ENCODE assay signal across 18 mouse cellular contexts in the genomic region with DNA sequence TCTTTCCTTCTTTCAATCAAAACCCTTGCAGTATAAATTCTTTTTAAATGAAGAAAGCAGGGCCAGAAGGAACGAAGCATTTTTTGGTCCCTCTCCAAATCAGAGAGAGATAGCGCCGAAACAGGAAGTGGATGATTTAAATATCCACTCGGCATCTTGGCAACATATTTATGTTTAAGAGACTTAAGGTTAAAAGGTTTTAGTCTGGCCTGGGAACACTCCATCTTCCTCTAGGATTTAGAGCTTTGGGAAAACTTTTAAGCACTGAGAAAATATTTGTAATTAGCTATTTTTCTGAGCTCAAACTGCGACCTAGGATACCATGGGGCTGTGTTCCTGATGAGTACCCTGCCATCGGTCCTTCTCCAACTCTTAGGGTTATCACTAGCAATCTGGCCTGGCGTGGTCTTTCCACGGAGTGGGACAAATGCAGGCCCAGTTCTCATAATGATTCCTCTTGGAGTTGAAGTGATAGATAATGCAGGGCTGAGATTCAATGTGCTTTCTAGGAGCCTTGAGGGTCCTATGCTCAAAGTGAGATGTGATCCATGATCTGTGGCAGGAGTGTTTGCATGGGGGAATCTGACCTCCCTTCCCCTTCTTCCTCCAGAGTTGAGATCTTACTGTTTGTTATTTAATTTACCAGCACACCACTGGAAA. TPM values are rescaled to one million over a fixed set of nuclear protein-coding genes. Genes with fewer than 3 reads are reported as not detected.
DNase-seq lines count a peak whose midpoint lies in the region; ATAC-seq and TF ChIP-seq lines count a peak whose summit lies in the region.
"Had no signal": no experiment of that assay in that cellular context is flagged by ENCODE, and none has a peak within 500 bp of the region (broad histone marks: within the 10 kb centered on the region; RNA-seq: fewer than 3 reads in every experiment).

No protein-coding gene starts in this region.

- H3K4me1 ChIP-seq in heart, embryonic 11.5 days (ENCODE audit: control insufficient read depth, insufficient read depth, low read length), result peaks cover 4% of the 10 kb centered on the region; the same call in 1 of the 2 replicates
- no peaks in the 10 kb centered on the region for H3K4me1 ChIP-seq in liver, embryonic 11.5 days (replicated peaks; ENCODE audit: control insufficient read depth, insufficient read depth, low read length)
- H3K4me1 ChIP-seq in liver, embryonic 12.5 days, result no peaks in the 10 kb centered on the region
- peaks cover 16% of the 10 kb centered on the region for H3K4me1 ChIP-seq in heart, postnatal 0 days (ENCODE audit: control insufficient read depth, insufficient read depth)
- H3K4me1 ChIP-seq in forebrain, embryonic 14.5 days (ENCODE audit: control insufficient read depth, insufficient read depth, low read length), result no peaks in the 10 kb centered on the region
- H3K4me1 ChIP-seq: liver, embryonic 13.5 days; neural tube, embryonic 13.5 days had no signal

- H3K9ac ChIP-seq in heart, embryonic 11.5 days (ENCODE audit: low read depth, low read length), result no peak overlapping the region
- H3K9ac ChIP-seq in liver, embryonic 11.5 days (ENCODE audit: low read depth, low read length), result no peak overlapping the region
- H3K9ac ChIP-seq in liver, embryonic 12.5 days, result no peak overlapping the region
- H3K9ac ChIP-seq in heart, postnatal 0 days (replicated peaks; ENCODE audit: low read depth, low read length), result no peak overlapping the region
- no peak overlapping the region for H3K9ac ChIP-seq in forebrain, embryonic 14.5 days (ENCODE audit: low read length)
- H3K9ac ChIP-seq: liver, embryonic 13.5 days; neural tube, embryonic 13.5 days had no signal

- H3K36me3 ChIP-seq in heart, embryonic 11.5 days (ENCODE audit: control insufficient read depth, insufficient read depth, low read length), result no peaks in the 10 kb centered on the region
- no peaks in the 10 kb centered on the region for H3K36me3 ChIP-seq in liver, embryonic 11.5 days (ENCODE audit: control insufficient read depth, insufficient read depth, low read length)
- no peaks in the 10 kb centered on the region for H3K36me3 ChIP-seq in liver, embryonic 12.5 days
- H3K36me3 ChIP-seq in heart, postnatal 0 days (replicated peaks; ENCODE audit: control insufficient read depth, insufficient read depth, low read length), result no peaks in the 10 kb centered on the region
- H3K36me3 ChIP-seq in forebrain, embryonic 14.5 days (ENCODE audit: control insufficient read depth, insufficient read depth, low read length), result no peaks in the 10 kb centered on the region
- H3K36me3 ChIP-seq: liver, embryonic 13.5 days; neural tube, embryonic 13.5 days had no signal

- no peak for TF ChIP-seq EP300 in heart, postnatal 0 days (IDR thresholded peaks at IDR 0.05; ENCODE audit: low read depth)

- peak overlapping the region; percentile 22; the same call in 1 of the 2 replicates for H3K27ac ChIP-seq in heart, embryonic 11.5 days (ENCODE audit: low read depth, low read length)
- no peak overlapping the region for H3K27ac ChIP-seq in liver, embryonic 11.5 days (ENCODE audit: low read depth, low read length)
- H3K27ac ChIP-seq in liver, embryonic 12.5 days, result no peak overlapping the region
- 0 out of 2 replicates have a peak overlapping the region, but pooled peaks have one; percentile 4 for H3K27ac ChIP-seq in heart, postnatal 0 days (ENCODE audit: low read depth)
- no peak overlapping the region for H3K27ac ChIP-seq in forebrain, embryonic 14.5 days (ENCODE audit: low read depth, low read length)
- H3K27ac ChIP-seq: layer of hippocampus, adult 2 months; left cerebral cortex, adult 2 months; liver, embryonic 13.5 days; neural tube, embryonic 13.5 days had no signal

- 57% methylated on average over 8 of the region's 8 CpGs for WGBS in heart, embryonic 11.5 days (ENCODE audit: insufficient replicate concordance)
- WGBS in liver, embryonic 11.5 days, result 61% methylated on average over 8 of the region's 8 CpGs
- 52% methylated on average over 8 of the region's 8 CpGs for WGBS in liver, embryonic 12.5 days (ENCODE audit: insufficient replicate concordance)
- whole genome bisulfite sequencing in heart, postnatal 0 days, result 29% methylated on average over 8 of the region's 8 CpGs
- WGBS in forebrain, embryonic 14.5 days, result 82% methylated on average over 8 of the region's 8 CpGs

- no peak for DNase-seq in heart, adult 9 months (ENCODE audit: low spot score in 2 of 2)
- DNase-seq in liver, embryonic 11.5 days (ENCODE audit: low spot score), result peak; percentile 21
- no peak for DNase-seq in heart, postnatal 0 days (ENCODE audit: low spot score)
- DNase-seq in kidney, postnatal 25 days, result peak; percentile 21 to 42
- no peak for DNase-seq in forebrain, embryonic 14.5 days (ENCODE audit: low spot score)
- DNase-seq: adrenal gland, postnatal 10 days; cerebellum, adult 9-11 months; embryo, embryonic 11 days; gastrocnemius, postnatal 36 days; liver, embryonic 13.5 days had no signal

- no peaks in the 10 kb centered on the region for H3K9me3 ChIP-seq in heart, embryonic 11.5 days (replicated peaks; ENCODE audit: control insufficient read depth, low read length)
- no peaks in the 10 kb centered on the region for H3K9me3 ChIP-seq in liver, embryonic 11.5 days (ENCODE audit: control insufficient read depth, low read length)
- no peaks in the 10 kb centered on the region for H3K9me3 ChIP-seq in liver, embryonic 12.5 days (replicated peaks)
- H3K9me3 ChIP-seq in heart, postnatal 0 days (replicated peaks; ENCODE audit: control insufficient read depth, low read length), result no peaks in the 10 kb centered on the region
- H3K9me3 ChIP-seq in forebrain, embryonic 14.5 days (replicated peaks; ENCODE audit: control insufficient read depth, low read length), result no peaks in the 10 kb centered on the region
- H3K9me3 ChIP-seq: liver, embryonic 13.5 days; megakaryocyte, embryonic 14.5 days; neural tube, embryonic 13.5 days had no signal

- no peak for ATAC-seq in heart, embryonic 11.5 days (replicated peaks; ENCODE audit: insufficient number of reproducible peaks, low FRiP score, low TSS enrichment)
- ATAC-seq in liver, embryonic 11.5 days (replicated peaks; ENCODE audit: low FRiP score), result no peak
- no peak for ATAC-seq in liver, embryonic 12.5 days
- no peak for ATAC-seq in heart, postnatal 0 days (ENCODE audit: insufficient read depth, low read depth)
- no peak for ATAC-seq in forebrain, embryonic 14.5 days
- ATAC-seq: hindbrain, embryonic 16.5 days had no signal

- H3K4me2 ChIP-seq in heart, embryonic 11.5 days, result no peak overlapping the region
- H3K4me2 ChIP-seq in liver, embryonic 11.5 days, result no peak overlapping the region
- H3K4me2 ChIP-seq in liver, embryonic 12.5 days, result no peak overlapping the region
- H3K4me2 ChIP-seq in heart, postnatal 0 days (ENCODE audit: low read depth, low read length), result no peak overlapping the region
- no peak overlapping the region for H3K4me2 ChIP-seq in forebrain, embryonic 14.5 days (ENCODE audit: low read length)
- H3K4me2 ChIP-seq: liver, embryonic 13.5 days; neural tube, embryonic 13.5 days had no signal

- no peaks in the 10 kb centered on the region for H3K27me3 ChIP-seq in heart, embryonic 11.5 days (ENCODE audit: control insufficient read depth, insufficient read depth, low read length)
- no peaks in the 10 kb centered on the region for H3K27me3 ChIP-seq in liver, embryonic 11.5 days (replicated peaks; ENCODE audit: control insufficient read depth, insufficient read depth, low read length)
- H3K27me3 ChIP-seq in liver, embryonic 12.5 days (replicated peaks), result no peaks in the 10 kb centered on the region
- H3K27me3 ChIP-seq in heart, postnatal 0 days (ENCODE audit: control insufficient read depth, insufficient read depth, low read length), result no peaks in the 10 kb centered on the region
- no peaks in the 10 kb centered on the region for H3K27me3 ChIP-seq in forebrain, embryonic 14.5 days (replicated peaks; ENCODE audit: control insufficient read depth, insufficient read depth, low read length)
- H3K27me3 ChIP-seq: liver, embryonic 13.5 days; neural tube, embryonic 13.5 days had no signal

- H3K4me3 ChIP-seq in heart, embryonic 11.5 days (ENCODE audit: low read depth, low read length), result no peak overlapping the region
- no peak overlapping the region for H3K4me3 ChIP-seq in liver, embryonic 11.5 days (ENCODE audit: low read depth, low read length)
- no peak overlapping the region for H3K4me3 ChIP-seq in liver, embryonic 12.5 days
- H3K4me3 ChIP-seq in heart, postnatal 0 days (ENCODE audit: low read depth, low read length), result no peak overlapping the region
- H3K4me3 ChIP-seq in forebrain, embryonic 14.5 days (ENCODE audit: low read depth, low read length), result no peak overlapping the region
- H3K4me3 ChIP-seq: erythroblast, embryonic 14.5 days; layer of hippocampus, adult 2 months; left cerebral cortex, adult 2 months; liver, embryonic 13.5 days; megakaryocyte, embryonic 14.5 days; neural tube, embryonic 13.5 days had no signal

- no peak for TF ChIP-seq CTCF in heart, postnatal 0 days (IDR thresholded peaks at IDR 0.05; ENCODE audit: low read depth)

RNA-seq across cellular contexts. Expression of gene Cald1, which starts 28.4 kb away (rescaled TPM):
- 144 and 167 TPM in 2 replicates for polyA plus RNA-seq in heart, embryonic 11.5 days (2014; fragmentation: Nextera tagmentation; extraction: Ambion mirVana)
- 120 and 134 TPM in 2 replicates for polyA plus RNA-seq in liver, embryonic 11.5 days (2014; fragmentation: Nextera tagmentation; extraction: Ambion mirVana)
- 76.2 and 80.2 TPM in 2 replicates for polyA plus RNA-seq in liver, embryonic 12.5 days (2016; fragmentation: Nextera tagmentation; extraction: Ambion mirVana)
- total RNA-seq in heart, postnatal 0 days (2014; rRNA removed; ENCODE audit: low replicate concordance), result 29.2 and 56.6 TPM in 2 replicates
- polyA plus RNA-seq in heart, postnatal 0 days (2015; fragmentation: Nextera tagmentation; extraction: Ambion mirVana), result 105 and 106 TPM in 2 replicates
- 46.4 and 48.7 TPM in 2 replicates for polyA plus RNA-seq in forebrain, embryonic 14.5 days (2014; fragmentation: Nextera tagmentation; extraction: Ambion mirVana)

Comparison
In these comparisons a context has a peak if more than half of its experiments do, and no peak if none do; other contexts are left out.
1. H3K27ac ChIP-seq: peak in heart, embryonic 11.5 days (single experiment) and heart, postnatal 0 days (single experiment); none in liver, embryonic 11.5 days (single experiment), liver, embryonic 12.5 days (single experiment) and forebrain, embryonic 14.5 days (single experiment).
2. DNase-seq: peak in liver, embryonic 11.5 days (single experiment) and kidney, postnatal 25 days (2 of 2); none in heart, adult 9 months (0 of 2), heart, postnatal 0 days (single experiment) and forebrain, embryonic 14.5 days (single experiment).